Mouse (Mus musculus) CH12.LX (cell line): ENCODE data around the gene Spatc1l. TPM values are rescaled to one million over a fixed set of nuclear protein-coding genes. Genes with fewer than 3 reads are reported as not detected.

Experiments used
- DNase-seq: peaks from one replicate; pipeline ENCODE4 v3.0.0-alpha.2; 2013; ENCODE audit errors: extremely low read depth
- H3K27ac ChIP-seq: 2 replicates; pipeline ENCODE4 v1.5.1; 2012; ENCODE audit warnings: low read depth, mild to moderate bottlenecking, control low read depth, moderate library complexity; ENCODE audit not compliant: insufficient read depth
- H3K27me3 ChIP-seq: replicated peaks from 2 replicates; pipeline ENCODE3; 2012; ENCODE audit warnings: inconsistent platforms
- H3K36me3 ChIP-seq, 2 experiments: replicated peaks in 1 of 2; 2 replicates each; pipeline versions ENCODE3 to v1.6.1; 2012; ENCODE audit warnings: inconsistent platforms in 1 of 2, low read length in 1 of 2, mild to moderate bottlenecking in 1 of 2, mixed read lengths in 1 of 2, moderate library complexity in 1 of 2; ENCODE audit not compliant: control insufficient read depth in 1 of 2, insufficient read depth in 1 of 2
- H3K4me1 ChIP-seq, 2 experiments: 2 replicates each; pipeline ENCODE4 v1.6.1; 2012; ENCODE audit warnings: inconsistent platforms in 1 of 2, moderate library complexity in 1 of 2; ENCODE audit not compliant: insufficient read depth in 2 of 2, control insufficient read depth in 1 of 2
- H3K4me2 ChIP-seq: 2 replicates; pipeline ENCODE4 v1.6.1; 2012; ENCODE audit warnings: low read depth, mild to moderate bottlenecking, control low read depth; ENCODE audit not compliant: poor library complexity, insufficient read depth, severe bottlenecking
- H3K4me3 ChIP-seq, 3 experiments: fragments of 150-350 bp in 1 of 3; sonication (generic) in 1 of 3; replicated peaks in 1 of 3; 2 replicates each; pipeline versions ENCODE3 to v1.5.1; 2011 to 2012; ENCODE audit warnings: low read depth in 2 of 3, low read length in 2 of 3, mild to moderate bottlenecking in 2 of 3, moderate library complexity in 2 of 3, control low read depth in 1 of 3, improper control_type of control experiment in 1 of 3, inconsistent platforms in 1 of 3, mixed read lengths in 1 of 3; ENCODE audit not compliant: poor library complexity in 1 of 3
- H3K79me2 ChIP-seq: replicated peaks from 2 replicates; pipeline ENCODE4 v1.6.1; 2012; ENCODE audit warnings: mild to moderate bottlenecking, moderate library complexity; ENCODE audit not compliant: control insufficient read depth, poor library complexity, insufficient read depth, severe bottlenecking; ENCODE audit errors: extremely low read depth
- H3K9ac ChIP-seq: 2 replicates; pipeline ENCODE4 v1.6.1; 2012; ENCODE audit warnings: low read depth, mild to moderate bottlenecking, control low read depth, moderate library complexity; ENCODE audit not compliant: insufficient read depth
- H3K9me3 ChIP-seq: replicated peaks from 2 replicates; pipeline ENCODE3; 2012; ENCODE audit warnings: low read length, inconsistent platforms, mixed read lengths
- BHLHE40 ChIP-seq: IDR thresholded peaks from 2 replicates; pipeline ENCODE4 v1.6.1; 2011; ENCODE audit warnings: mild to moderate bottlenecking, low read depth, low read length, improper control_type of control experiment
- CTCF ChIP-seq, 2 experiments: IDR thresholded peaks in 1 of 2; conservative IDR thresholded peaks in 1 of 2; 2 replicates each; pipeline ENCODE4 v1.5.1; 2011 to 2012; ENCODE audit warnings: low read depth in 2 of 2, low read length in 2 of 2, improper control_type of control experiment in 1 of 2, inconsistent platforms in 1 of 2, mild to moderate bottlenecking in 1 of 2, moderate library complexity in 1 of 2
- E2F4 ChIP-seq: IDR thresholded peaks from 2 replicates; pipeline ENCODE4 v1.6.1; 2011; ENCODE audit warnings: low read depth, low read length, improper control_type of control experiment; ENCODE audit not compliant: insufficient replicate concordance
- GABPA ChIP-seq: IDR thresholded peaks from 2 replicates; pipeline ENCODE4 v1.6.1; 2012; ENCODE audit warnings: low read depth, low read length, improper control_type of control experiment, inconsistent platforms; ENCODE audit not compliant: insufficient replicate concordance
- HCFC1 ChIP-seq: IDR thresholded peaks from 2 replicates; pipeline ENCODE4 v1.6.1; 2012; ENCODE audit warnings: low read depth, mild to moderate bottlenecking, inconsistent platforms, low read length, improper control_type of control experiment
- IRF4 ChIP-seq: IDR thresholded peaks from 2 replicates; pipeline ENCODE4 v1.6.1; 2014; ENCODE audit warnings: low read depth, mild to moderate bottlenecking, inconsistent platforms, low read length, improper control_type of control experiment
- JUN ChIP-seq: IDR thresholded peaks from 2 replicates; pipeline ENCODE4 v1.6.1; 2011; ENCODE audit warnings: low read depth, mild to moderate bottlenecking, low read length, improper control_type of control experiment, moderate library complexity; ENCODE audit not compliant: insufficient read depth
- MAZ ChIP-seq: IDR thresholded peaks from 2 replicates; pipeline ENCODE4 v1.6.1; 2012; ENCODE audit warnings: low read depth, mild to moderate bottlenecking, inconsistent platforms, low read length, improper control_type of control experiment, moderate library complexity
- MYC ChIP-seq: IDR thresholded peaks from 2 replicates; pipeline ENCODE4 v1.6.1; 2011; ENCODE audit warnings: low read depth, mild to moderate bottlenecking, improper control_type of control experiment, low read length
- NELFE ChIP-seq: IDR thresholded peaks from 2 replicates; pipeline ENCODE4 v1.6.1; 2011; ENCODE audit warnings: low read depth, low read length, improper control_type of control experiment
- NRF1 ChIP-seq: IDR thresholded peaks from 2 replicates; pipeline ENCODE4 v1.6.1; 2014; ENCODE audit warnings: low read depth, mild to moderate bottlenecking, inconsistent platforms, low read length, improper control_type of control experiment, moderate library complexity
- PAX5 ChIP-seq: IDR thresholded peaks from 2 replicates; pipeline ENCODE4 v1.6.1; 2012; ENCODE audit warnings: low read length, inconsistent platforms, mixed read lengths
- POLR2AphosphoS2 ChIP-seq: IDR thresholded peaks from 2 replicates; pipeline ENCODE4 v1.6.1; 2011; ENCODE audit warnings: low read depth, low read length, improper control_type of control experiment
- RAD21 ChIP-seq: IDR thresholded peaks from 2 replicates; pipeline ENCODE4 v1.6.1; 2011; ENCODE audit warnings: low read depth, mild to moderate bottlenecking, low read length, improper control_type of control experiment, moderate library complexity
- SMC3 ChIP-seq: IDR thresholded peaks from 2 replicates; pipeline ENCODE4 v1.6.1; 2011; ENCODE audit warnings: low read depth, low read length, improper control_type of control experiment
- TCF12 ChIP-seq: IDR thresholded peaks from 2 replicates; pipeline ENCODE4 v1.6.1; 2014; ENCODE audit warnings: low read depth, mild to moderate bottlenecking, inconsistent platforms, low read length, improper control_type of control experiment
- ZKSCAN1 ChIP-seq: IDR thresholded peaks from 2 replicates; pipeline ENCODE4 v1.6.1; 2012; ENCODE audit warnings: low read depth, inconsistent platforms, low read length, improper control_type of control experiment, borderline replicate concordance
- ZMIZ1 ChIP-seq: IDR thresholded peaks from 2 replicates; pipeline ENCODE4 v1.6.1; 2012; ENCODE audit warnings: low read depth, mild to moderate bottlenecking, inconsistent platforms, low read length, improper control_type of control experiment
- ZNF384 ChIP-seq: IDR thresholded peaks from 2 replicates; pipeline ENCODE4 v1.6.1; 2012; ENCODE audit warnings: low read depth, low read length, improper control_type of control experiment, inconsistent platforms
- dilution Hi-C: fragments of 300-500 bp; cut with MboI; formaldehyde crosslinking; loops from 2 replicates; pipeline ENCODE4 v1.14.3; 2020; ENCODE audit warnings: low sequenced_read_pairs; ENCODE audit not compliant: extremely low pct_unique_long_range_greater_than_20kb, extremely low pct_ligation_motif_present
- in situ Hi-C: fragments of 300-500 bp; cut with MboI; formaldehyde crosslinking; loops from 3 replicates; pipeline ENCODE4 v1.14.3; 2019; ENCODE audit warnings: low sequenced_read_pairs, low pct_ligation_motif_present, low pct_unique_long_range_greater_than_20kb, mixed read lengths
- polyA plus RNA-seq: library from polyadenylated mRNA; unstranded; fragments of >175 nt; gene quantifications from 2 replicates; pipeline ENCODE4 v1.2.1, GENCODE M21; 2012; ENCODE audit warnings: low read depth; ENCODE audit not compliant: insufficient read length
- total RNA-seq, 2 experiments: library from RNA; depleted of rRNA; stranded (reverse); fragments of 300-350 nt in 1 of 2; fragments of >200 nt in 1 of 2; gene quantifications; 2 replicates each; pipeline ENCODE4 v1.2.3; 2012 to 2014

Spatc1l gene
- total and polyA plus RNA-seq, 3 experiments: 0.17 TPM; not detected in 2

- TF ChIP-seq GABPA: no peak
- peak; percentile 78 for TF ChIP-seq NELFE
- TF ChIP-seq PAX5: no peak
- 0 out of 2 replicates have a peak, but pooled peaks have one; percentile 53 for TF ChIP-seq POLR2AphosphoS2
- peak; percentile 68; the same call in 1 of the 2 replicates for TF ChIP-seq ZMIZ1
- peak; percentile 97 for TF ChIP-seq BHLHE40
- no peak for TF ChIP-seq ZNF384
- TF ChIP-seq, all 38 proteins: peak for 19
Measured at GRCm38 (mm10) chr10:76531375-76531774, 30.7 kb upstream of the Spatc1l start, which contains the start of gene Lss (continued).

- Histone ChIP-seq H3K9ac (peak overlapping the region; percentile 56), H3K4me1 (peaks cover 2 to 28% of the 10 kb centered on the region in 2 experiments; a peak in 2 of 4 replicates), H3K4me2 (peak overlapping the region; percentile 95), H3K4me3 (peak overlapping the region; percentile 82 to 90 (median 89)), H3K27ac (no peak overlapping the region), H3K9me3 (no peaks in the 10 kb centered on the region), H3K79me2 (0 out of 2 replicates have a peak, but pooled peaks cover 2% of the 10 kb centered on the region), H3K36me3 (peaks cover 30 to 40% of the 10 kb centered on the region in 2 experiments), H3K27me3 (no peaks in the 10 kb centered on the region)
- DNase-seq: no peak
- in situ Hi-C loops: loop anchor here (10.0 kb wide), 1 partner anchor 57 kb away; no protein-coding TSS in a partner anchor
- dilution Hi-C loops: no loop called here
- TF ChIP-seq RAD21 (no peak), NRF1 (no peak), ZMIZ1 (no peak), IRF4 (no peak), TCF12 (no peak), E2F4 (no peak), CTCF (conservative IDR thresholded peaks at IDR 0.05 in 1 of 2, IDR thresholded peaks at IDR 0.05 in 1 of 2; ENCODE audit: low read depth in 2 of 2, low read length in 2 of 2) (no peak), MYC (no peak), MAZ (no peak), SMC3 (no peak), HCFC1 (no peak), ZKSCAN1 (no peak), ZNF384 (no peak), JUN (no peak), POLR2AphosphoS2 (no peak)
Measured at GRCm38 (mm10) chr10:76531828-76532227, 30.2 kb upstream of the Spatc1l start.
